Mouse (Mus musculus) gastrocnemius, postnatal 36 days (tissue): ENCODE results near the gene Gm1673. TPM values are rescaled to one million over a fixed set of nuclear protein-coding genes. Genes with fewer than 3 reads are reported as not detected.
"Not testable (repeated sequence)": the region's sequence is repeated elsewhere in the genome, so short reads cannot be mapped to it uniquely, and the experiment has no call there.

Experiments used
- DNase-seq, 2 experiments: peaks; one replicate each; pipeline ENCODE4 v3.0.0; 2022
- intact Hi-C: fragments of 180-260 bp; cut with DNase I; formaldehyde crosslinking; loops from one replicate; pipeline ENCODE4 v1.15.1; 2025
- long read RNA-seq, 2 experiments: library from polyadenylated mRNA; stranded (forward); transcript quantifications; one replicate each; pipeline ENCODE4 v2.0.0; 2021
- total RNA-seq, 2 experiments: library from RNA; stranded (reverse); gene quantifications; 2 replicates each; pipeline ENCODE4 v1.2.3; 2021

The Gm1673 gene
- not detected for total RNA-seq
- long read RNA-seq, experiment 1, partial matches to known transcripts, result 0 of 1 reads
- long read RNA-seq, experiment 1, other reads (novel, unspliced or antisense), result 1 of 1 reads
- long read RNA-seq, experiment 2, result 0 reads

DNA sequence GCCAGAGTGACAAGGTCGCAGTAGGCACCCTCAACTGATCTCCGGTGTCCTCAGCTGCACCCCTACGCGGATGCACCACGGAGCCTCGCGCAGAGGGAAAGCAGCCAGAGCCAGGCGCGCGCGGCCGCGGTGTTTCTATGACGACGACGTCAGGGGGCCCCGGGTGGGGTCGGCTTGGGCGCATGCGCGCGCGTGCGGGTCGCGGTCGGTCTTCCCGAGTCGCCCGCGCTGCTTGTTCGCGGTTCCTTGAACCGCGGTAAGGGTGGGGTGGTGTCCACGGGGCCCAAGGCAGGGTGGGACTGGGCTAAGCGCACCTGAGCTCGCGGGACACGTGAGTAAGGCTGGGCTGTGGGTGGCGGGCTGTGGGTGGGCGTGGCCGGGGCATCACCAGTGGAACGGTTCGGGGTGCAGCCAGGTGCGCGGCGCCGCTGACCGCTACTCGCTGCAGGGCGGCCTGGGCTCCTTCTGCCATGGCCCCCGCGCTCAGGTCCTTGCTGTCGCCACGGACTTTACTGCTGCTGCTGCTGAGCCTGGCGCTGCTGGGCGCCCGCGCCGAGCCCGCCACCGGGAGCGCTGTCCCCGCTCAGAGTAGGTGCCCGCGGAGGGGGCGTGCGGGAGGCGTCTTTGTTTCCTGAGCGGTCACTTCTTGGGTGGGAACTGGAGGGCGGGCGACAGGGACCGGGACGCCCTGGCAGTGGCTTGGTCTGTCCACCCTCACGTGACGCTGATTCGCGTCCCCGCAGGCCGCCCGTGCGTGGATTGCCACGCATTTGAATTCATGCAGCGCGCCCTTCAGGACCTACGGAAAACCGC lies at the start of gene Gm1673:
Gene Gm1673 (plus strand): TSS at position 125 of the 813 bp plus-strand sequence.
- peak; percentile 42 to 57 for DNase-seq
- intact Hi-C loops, result no loop called here

DNA sequence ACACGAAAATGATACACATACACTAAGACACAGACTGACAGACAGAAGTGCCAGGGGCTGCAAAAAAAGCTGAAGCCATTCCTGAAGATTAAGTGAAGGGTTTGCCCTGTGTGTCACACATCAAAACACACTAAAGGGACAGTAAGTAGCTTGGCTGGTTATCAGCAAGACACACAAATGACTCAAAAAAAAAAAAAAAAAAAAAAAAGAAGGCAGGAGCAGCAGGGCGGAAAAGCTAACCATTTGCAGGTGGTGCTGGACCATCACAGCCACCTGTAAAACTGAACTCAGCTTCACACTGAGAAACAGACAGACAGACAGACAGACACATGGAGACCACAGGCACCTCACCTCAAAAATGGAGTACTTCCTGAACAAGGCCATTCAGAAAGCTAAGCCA lies 49.2 kb upstream of the Gm1673 start:
- intact Hi-C loops, result loop anchor here (10.0 kb wide), 1 partner anchor 251 kb away; the partner anchor contains the start of gene Mxd4

DNA sequence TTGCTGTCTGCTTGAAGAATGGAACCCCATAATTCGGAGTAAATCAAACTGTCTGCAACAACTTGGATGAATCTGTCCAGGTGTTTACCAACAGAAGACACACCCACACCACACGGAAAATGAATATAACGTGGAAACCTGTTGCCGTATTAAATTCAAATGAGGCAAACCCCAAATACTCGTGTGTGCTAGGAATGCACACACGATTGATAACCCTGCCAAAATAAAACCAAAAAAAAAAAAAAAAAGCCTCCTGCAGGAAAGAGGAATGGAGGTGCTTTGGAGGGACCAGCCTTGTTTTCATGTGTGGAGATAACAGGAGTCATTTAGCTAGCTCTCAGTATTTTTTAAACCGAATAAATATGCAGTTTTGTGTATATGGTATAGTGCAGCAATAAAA lies 48.4 kb upstream of the Gm1673 start:
- DNase-seq, result no peak
- intact Hi-C loops, result loop anchor here (10.0 kb wide), 1 partner anchor 250 kb away; the partner anchor contains the start of gene Mxd4

More for the DNA sequence above, 49.2 kb upstream of the Gm1673 start:
- DNase-seq, result no peak

DNA sequence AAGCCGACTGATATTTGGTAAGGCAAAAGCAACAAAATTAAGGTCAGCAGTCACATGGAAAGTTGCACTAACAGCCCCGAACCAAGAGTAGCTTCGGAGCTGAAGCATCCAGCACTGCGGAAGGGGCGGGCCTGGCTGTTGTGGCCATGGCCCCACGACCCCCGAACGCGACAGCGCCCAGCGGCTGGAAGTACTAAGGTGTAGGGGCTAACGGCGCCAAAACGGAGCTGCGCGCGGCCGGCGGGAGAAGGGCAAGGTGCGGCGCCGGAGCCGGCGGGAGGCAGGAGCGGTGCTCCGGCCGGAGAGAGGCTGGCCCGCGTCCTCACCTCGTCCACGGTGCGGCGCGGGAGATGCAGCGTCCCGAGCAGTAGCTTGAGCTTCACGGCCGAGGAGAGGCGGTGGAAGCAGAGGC lies 47.5 kb upstream of the Gm1673 start:
- intact Hi-C loops, result loop anchor here (10.0 kb wide), 1 partner anchor 249 kb away; the partner anchor contains the start of gene Mxd4
- no peak for DNase-seq

DNA sequence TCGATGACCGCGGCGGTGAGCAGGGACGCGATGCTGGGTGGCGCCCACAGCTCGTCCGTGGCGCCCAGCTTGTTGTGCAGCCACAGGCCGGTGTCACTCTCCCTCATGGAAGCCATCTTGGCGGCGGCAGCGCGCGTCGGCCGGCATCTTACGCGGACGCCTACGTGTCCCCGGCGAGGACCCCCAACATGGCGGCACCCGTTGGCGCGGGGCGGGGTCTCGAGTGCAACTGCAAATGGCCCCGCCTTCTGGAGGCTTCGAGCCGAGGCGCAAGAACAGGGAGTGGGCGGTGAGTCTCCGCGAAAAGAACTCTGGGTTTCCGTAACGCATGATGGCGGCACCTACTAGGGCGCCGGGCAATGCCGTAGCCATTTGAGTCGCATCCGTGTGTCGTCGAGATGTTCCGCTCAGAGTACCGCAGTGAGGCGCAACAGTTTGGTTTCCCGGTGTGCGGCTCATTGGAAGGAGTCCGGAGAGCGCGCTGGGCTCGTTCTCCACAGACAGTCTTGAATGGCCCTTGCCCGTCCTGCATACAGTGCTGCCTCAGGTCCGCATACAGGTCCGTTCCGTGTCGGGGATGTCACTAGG lies 47.0 kb upstream of the Gm1673 start, which contains the start of gene Nelfa:
Gene Nelfa (minus strand): TSS at position 294 of the 588 bp plus-strand sequence.
- peak; percentile 98 for DNase-seq
- intact Hi-C loops, result loop anchor here (10.0 kb wide), 1 partner anchor 249 kb away; the partner anchor contains the start of gene Mxd4

DNA sequence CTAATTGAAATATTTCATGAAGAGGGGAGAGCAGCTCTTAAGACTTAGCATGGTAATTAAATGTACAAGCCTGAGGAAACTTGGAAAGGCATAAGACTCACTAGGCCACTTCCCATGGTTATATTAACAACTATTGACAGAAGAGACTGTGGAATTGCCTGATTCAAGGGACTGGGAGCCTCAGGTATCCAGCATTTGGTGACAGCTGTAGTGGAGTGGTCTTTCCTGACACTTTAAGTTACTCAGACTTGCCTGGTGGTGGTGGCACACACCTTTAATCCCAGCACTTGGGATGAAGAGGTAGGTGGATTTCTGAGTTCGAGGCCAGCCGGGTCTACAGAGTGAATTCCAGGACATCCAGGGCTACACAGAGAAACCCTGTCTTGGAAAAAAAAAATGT lies 46.0 kb upstream of the Gm1673 start:
- intact Hi-C loops, result loop anchor here (10.0 kb wide), 1 partner anchor 248 kb away; the partner anchor contains the start of gene Mxd4

DNA sequence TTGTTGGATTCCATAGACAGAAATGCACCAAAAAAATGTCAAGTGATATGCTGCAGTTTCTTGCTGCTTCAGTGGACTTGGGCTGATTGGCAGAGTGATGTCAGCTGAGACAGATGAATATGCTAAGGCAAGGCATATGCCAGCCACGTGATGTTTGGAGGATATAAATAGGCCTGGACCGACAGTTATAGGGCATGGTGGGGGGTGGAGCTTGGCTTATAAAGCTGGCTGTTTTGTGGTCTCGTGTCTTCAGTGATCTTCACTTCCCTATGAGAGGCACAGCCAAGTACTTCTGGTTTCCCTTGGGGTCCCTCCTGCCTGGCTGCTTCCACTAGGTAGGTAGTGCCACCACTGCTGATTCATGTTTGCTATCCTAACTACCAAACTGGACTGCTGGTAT lies 44.8 kb upstream of the Gm1673 start:
- no peak for DNase-seq
- intact Hi-C loops, result loop anchor here (10.0 kb wide), 1 partner anchor 246 kb away; the partner anchor contains the start of gene Mxd4

More for the DNA sequence above, 46.0 kb upstream of the Gm1673 start:
- DNase-seq, result no peak

DNA sequence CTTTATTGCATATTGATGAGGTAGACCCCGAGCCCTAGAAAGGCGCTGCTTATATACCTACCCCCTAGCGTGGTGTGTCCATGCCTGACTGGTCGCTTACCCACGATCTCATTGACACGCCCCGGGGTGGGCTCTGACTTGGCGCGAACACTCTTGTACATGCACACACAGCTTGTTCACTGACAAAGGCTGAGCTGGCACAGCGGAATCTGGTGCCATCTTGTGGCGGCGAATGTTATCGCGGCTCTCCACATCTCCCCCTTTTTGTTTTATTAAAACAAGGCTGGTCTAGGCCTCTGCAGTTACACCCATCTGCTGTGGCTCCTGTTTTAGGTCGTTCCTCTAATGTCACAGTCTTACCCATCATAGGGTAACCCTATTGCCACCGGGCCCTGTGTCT lies 36.2 kb upstream of the Gm1673 start:
- intact Hi-C loops, DNase-seq: not testable (repeated sequence)

DNA sequence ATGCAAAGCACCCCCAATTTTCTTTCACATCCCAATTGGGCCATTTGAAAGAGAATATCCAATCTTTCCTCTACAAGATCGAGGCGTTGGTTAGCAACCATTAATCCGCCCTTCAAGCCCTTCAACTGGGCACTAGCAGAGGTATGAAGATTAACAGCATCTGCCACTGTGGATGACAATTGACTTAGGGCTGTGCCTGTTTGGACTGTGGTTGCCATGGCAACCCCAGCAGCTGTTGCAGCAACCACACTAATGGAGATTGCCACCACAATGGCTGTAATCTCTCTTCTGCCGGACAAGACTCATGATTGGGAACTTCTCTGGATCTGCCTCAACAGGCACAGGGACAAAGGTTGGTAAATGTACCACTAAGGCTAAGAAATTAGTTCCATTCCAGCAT lies 34.9 kb upstream of the Gm1673 start:
- intact Hi-C loops, result no loop called here
- no peak for DNase-seq

DNA sequence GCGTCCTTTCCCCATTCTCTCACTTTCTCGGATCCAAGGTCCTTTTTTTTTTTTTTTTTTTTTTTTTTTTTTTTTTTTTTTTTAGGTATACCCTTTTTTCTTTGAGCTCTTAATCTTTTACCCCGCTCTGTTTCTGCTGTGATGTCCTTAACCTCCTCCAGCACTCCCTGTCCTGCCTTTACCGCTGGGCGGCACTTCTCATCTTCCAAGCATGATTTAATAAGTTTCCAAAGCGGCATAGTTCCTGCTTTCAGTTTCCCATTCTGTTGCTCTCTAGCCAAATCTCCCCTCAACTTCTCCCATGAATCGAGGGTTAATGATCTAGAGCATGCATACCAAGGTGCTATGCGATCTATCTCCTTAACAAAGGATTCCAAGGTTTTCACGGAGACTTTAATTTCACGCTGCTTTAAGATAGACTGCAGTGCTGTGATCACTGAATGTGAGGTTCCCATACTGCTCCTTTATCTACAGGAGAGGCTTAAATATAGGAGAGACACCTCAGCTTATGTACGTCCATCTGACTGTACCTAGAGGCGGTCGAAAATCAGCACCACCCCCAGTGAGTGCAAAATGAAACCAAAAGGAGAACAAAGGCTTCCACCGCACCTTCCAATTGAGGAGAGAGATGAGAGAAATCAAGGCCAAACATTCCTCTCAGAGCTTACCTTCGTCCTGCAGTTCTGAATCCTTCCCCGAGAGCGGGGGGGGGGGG lies 29.6 kb upstream of the Gm1673 start:
- intact Hi-C loops, result loop anchor here (5.0 kb wide), 1 partner anchor 276 kb away; no protein-coding TSS in a partner anchor
- no peak for DNase-seq

DNA sequence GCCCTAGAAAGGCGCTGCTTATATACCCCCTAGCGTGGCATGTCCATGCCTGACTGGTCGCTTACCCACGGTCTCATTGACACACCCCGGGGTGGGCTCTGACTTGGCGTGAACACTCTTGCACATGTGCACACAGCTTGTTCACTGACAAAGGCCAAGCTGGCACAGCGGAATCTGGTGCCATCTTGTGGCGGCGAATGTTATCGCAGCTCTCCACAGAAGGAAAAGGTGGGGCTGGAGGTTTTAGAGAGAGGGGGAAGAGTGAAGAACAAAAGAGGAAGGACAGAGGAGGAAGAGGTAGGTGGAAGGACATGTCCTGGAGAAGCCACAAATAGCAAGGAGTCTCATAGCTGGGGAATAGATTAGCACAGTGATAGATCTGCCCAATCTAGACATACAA lies 28.9 kb upstream of the Gm1673 start:
- intact Hi-C loops, result loop anchor here (5.0 kb wide), 1 partner anchor 277 kb away; no protein-coding TSS in a partner anchor
- peak; percentile 42 to 75 for DNase-seq

DNA sequence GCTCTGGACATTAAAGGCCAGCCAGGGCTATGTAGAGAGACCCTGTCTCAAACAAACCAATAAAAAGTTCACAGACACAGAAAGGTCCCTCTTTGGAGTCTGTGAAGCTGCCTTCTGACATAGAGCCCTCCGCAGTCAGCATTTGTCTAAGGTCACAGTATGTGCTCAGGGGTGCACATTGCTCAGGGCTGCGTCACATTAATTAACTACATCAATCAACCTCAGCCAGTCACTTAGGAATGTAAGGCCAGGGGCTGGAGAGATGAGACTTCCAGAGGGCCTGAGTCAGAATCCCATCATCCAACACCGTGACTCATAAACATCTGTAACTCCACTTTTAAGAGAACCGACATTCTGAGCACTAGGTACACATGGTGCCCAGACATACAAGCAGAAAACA lies 27.4 kb upstream of the Gm1673 start:
- intact Hi-C loops, result no loop called here

DNA sequence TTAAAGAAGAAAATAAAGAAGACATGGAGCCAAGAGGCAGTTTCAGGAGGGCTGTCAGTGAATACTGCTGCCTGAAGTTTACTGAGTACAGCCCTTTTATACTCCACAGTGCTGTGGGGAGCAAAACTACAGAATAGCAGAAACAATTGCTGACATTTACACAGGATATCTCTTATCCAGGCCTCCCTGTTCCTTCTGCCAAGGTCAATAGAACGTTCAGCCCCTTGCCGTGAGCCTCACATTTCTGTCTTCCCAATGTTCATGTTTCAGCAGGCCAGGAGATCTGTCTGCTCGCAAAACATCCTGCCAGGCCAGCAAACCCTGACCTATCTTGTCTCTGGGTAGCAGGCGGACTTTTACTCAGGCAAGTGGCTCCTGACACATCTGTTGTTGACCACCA lies 23.9 kb upstream of the Gm1673 start:
- intact Hi-C loops, result no loop called here

More for the DNA sequence above, 27.4 kb upstream of the Gm1673 start:
- DNase-seq, result no peak

DNA sequence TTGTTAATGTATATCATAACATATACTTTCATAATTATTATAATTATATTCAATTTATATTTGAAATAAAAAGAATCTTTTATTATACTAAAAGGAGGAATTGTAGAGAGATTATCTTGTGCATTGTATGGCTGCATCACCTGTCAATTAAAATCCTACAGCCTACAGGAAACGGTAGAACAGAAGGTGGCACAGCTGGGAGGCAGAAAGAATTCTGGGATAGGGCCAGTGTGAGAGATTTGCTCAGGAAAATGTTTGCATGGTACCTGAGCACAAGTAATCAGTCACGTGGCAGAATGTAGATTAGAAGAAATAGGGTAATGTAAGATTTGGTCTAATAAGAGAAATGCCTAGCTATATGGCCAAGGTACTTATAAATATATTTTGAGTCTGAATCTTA lies 8.5 kb upstream of the Gm1673 start:
- intact Hi-C loops, result no loop called here
- DNase-seq, result no peak

More for the DNA sequence above, 23.9 kb upstream of the Gm1673 start:
- no peak for DNase-seq

DNA sequence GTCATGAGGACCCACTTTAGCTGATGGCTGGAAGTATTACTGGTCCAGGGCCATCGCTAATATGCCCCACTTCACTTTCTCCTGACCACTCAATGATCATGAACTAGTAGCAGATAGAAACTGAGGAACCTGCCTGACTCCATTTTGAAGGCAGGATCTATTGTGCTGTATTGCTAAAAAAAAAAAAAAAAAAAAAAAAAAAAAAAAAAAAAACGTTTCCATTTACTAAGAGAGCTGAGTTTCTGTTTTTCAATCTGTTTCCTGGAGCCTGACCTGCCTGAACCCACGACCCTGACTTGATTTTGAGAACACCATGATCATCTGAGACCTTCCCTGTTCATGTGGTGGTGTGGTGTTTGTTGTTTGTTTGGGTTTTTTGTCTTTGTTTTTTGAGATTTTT lies 7.0 kb upstream of the Gm1673 start:
- intact Hi-C loops, result no loop called here
- no peak for DNase-seq

DNA sequence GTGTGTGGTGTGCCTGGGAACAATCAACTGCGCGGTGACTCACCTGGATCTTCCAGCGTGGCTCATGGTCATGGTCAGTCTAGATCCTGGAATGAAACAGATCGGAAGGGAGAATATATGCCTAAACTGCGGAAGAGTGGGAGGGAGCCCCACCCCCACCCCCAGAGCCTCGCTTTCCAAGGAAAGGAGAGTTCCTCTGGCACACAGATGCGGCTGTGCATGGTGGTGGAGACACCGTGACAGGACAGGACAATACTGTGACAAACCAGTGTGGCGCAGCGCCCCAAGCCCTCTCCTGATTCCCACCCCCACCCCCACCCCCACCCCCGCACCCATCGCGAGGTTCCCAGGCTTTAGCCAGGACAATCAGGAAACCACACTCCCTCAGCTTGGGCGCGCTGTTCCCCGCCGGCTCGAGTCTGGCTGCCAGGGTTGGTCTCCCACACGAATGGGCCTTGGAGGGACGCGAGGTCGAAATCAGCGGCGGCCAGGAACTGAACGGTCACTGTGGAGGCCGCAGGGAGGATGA lies 438 bp upstream of the Gm1673 start:
- no peak for DNase-seq
- intact Hi-C loops, result no loop called here

DNA sequence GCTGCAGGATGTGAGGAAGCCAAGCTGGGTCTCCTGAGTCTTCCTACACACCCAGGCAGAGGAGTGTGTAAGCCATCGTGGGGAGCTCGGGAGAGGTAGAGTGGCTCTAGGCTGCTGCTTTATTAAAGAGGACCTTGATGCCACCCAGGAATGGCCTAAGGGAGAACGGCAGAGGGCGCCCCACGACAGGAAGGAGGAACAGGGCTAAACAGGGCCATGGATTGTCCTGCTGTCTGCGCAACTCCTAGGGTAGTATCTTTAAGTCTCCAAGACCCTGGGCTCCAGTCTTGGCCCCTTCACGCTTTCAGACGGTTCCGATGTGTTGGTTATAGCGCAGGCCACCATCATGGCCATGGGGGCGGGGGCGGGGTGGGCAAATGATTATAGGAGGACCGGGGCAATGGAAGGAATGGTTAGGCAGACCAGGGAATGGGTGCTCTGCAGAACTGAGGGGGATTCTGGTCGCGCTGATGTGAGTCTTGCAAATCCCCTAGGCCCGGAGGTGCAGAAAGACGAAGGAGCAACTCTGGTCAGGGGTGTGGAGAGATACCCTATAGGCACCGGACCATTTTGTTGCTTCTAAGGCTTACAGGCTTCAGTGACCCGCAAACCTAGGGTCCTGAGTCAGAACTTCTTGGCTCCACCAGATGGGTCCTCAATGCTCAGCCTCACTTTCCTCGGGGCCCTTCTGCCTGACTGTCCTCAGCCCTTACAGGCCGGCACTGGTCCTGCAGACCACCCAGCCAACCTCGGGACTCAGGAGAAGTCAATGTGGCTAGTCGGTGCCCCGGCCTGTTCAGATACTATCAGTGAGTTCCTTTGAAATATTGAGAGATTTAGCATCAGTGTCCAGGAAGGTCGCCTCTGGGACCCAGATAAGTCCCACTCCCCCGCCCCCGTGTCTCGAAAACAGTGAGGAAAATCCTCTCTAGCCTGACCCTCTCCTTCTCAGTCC lies 11.7 kb downstream of the Gm1673 start:
- intact Hi-C loops, result no loop called here
- DNase-seq, result no peak

DNA sequence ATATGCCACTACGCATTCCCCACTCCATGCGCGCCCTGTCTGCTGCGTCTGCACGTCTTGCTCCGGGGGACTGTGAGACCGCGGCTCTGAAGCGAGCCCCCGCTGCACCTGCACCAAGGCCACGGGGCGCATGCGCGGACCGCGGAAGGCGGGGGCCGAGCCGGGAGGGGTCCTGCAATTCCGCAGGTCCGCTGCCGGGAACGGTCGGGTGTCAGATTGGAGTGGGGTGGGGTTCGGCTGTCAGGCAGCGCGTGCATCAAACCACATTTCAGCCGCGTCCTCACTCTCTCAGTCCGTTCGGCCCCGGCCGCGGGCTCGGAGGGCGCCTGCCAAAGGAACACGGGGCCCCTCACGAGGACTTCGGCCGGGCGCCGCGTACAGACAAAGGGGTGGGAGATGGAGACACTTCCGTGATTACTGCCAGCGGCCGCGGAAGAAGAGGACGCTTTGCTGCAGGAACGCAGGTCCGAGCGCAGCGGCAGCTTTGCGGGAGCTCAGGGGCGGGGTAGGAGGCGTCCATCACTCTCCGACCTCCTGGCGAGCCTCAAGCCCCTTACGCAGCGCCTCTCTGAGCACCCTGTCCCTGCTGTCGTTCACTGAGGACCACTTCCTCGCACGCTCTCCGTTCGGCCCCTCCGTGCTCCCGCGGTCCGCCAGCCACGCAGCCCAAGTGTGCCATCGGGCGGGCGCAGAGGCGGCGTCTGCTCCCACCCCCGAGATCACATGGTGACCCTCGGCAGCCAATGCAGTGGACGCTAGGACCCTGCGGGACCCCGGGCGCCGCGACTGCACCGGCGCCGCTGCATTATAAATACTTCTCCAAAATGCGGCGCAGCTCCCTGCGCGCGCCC lies 12.8 kb downstream of the Gm1673 start, which contains the start of gene Nat8l:
Gene Nat8l (plus strand): TSS at position 142 of the 851 bp plus-strand sequence.
- no peak for DNase-seq
- intact Hi-C loops, result no loop called here
